Mouse (Mus musculus) induced T-regulatory cell, adult 2 months (primary cell): ENCODE measurements at regions not wholly inside any gene's neighbourhood (a gene's known extent, or its start where the extent isn't known, plus 50 kb on each side); places are given as distances from the start of the nearest gene placed in this dataset.

Experiments
- DNase-seq: peaks from one replicate; pipeline ENCODE4 v3.0.0-alpha.2; 2012; ENCODE audit warnings: low read depth

- no peak for DNase-seq
These were observed 449.0 kb downstream of the Tmem135 start for GRCm38 (mm10) chr7:88954978-88955377.

GRCm38 (mm10) chr7:88945338-88945737 is 458.7 kb downstream of the Tmem135 start:
- no peak for DNase-seq

GRCm38 (mm10) chr7:88944936-88945335 is 459.1 kb downstream of the Tmem135 start:
- no peak for DNase-seq

- DNase-seq: no peak
These were observed 462.6 kb downstream of the Tmem135 start for GRCm38 (mm10) chr7:88941246-88941910.

GRCm38 (mm10) chr7:88940196-88940595 is 463.8 kb downstream of the Tmem135 start:
- no peak for DNase-seq

- no peak for DNase-seq
These were observed 475.7 kb downstream of the Tmem135 start for GRCm38 (mm10) chr7:88928245-88928795.
